Mouse (Mus musculus) heart, postnatal 0 days (tissue): ENCODE measurements around the gene Mtfp1.

Source experiments
- CTCF ChIP-seq: IDR thresholded peaks from 2 replicates; pipeline ENCODE4 v1.5.1; 2016; ENCODE audit warnings: antibody characterized with exemption, control low read depth, low read depth
- EP300 ChIP-seq: IDR thresholded peaks from 2 replicates; pipeline ENCODE4 v1.6.1; 2016; ENCODE audit warnings: antibody characterized with exemption, low read depth

DNA sequence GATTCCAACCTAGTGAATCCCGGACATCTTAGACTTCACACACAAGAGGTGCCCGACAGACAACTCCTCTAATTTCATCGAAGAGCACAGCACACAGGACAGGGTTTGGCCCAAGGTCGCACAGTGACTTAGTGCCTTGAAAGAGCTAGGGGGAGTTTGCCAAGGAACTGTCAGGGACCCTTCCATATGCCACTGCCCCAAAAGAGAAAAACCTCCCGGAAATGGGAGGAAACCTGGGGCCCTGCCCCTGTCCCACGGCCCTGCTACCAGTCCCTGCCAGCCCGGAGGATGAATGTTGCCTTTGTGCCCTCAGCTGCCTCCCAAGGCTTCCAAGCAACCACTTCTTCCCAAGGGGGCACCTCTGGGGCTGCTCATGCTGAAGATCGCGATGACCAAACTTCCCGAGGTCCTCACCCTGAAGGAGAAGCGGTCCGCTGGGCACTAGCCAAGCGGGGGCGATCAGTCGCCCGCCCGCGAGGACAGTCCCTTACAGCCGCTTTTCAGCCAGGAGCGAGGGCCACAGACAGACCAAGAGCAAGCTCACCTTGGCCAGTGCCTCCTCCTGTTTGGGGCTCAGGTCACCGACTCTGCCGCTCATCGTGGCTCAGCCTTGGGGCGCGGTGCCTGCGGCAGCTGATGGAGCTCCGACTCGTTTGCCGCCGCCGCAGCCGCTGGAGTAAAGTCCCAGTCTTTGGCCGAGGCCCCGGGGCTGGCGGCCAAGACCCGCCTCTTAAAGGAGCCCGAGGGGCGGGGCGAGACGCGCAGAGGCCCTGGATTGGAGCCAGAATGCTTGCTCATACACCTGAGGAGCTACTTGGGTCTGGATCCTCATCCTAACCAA lies 23.1 kb upstream of the Mtfp1 start:
- TF ChIP-seq CTCF (no peak), EP300 (no peak)
